Mouse (Mus musculus) skeletal muscle tissue, adult 2 months (tissue): ENCODE data around the gene Klf17.
A peak's percentile ranks its signal among the peaks of the same experiment; 100 is the strongest.
"Not testable (repeated sequence)": the region's sequence is repeated elsewhere in the genome, so short reads cannot be mapped to it uniquely, and the experiment has no call there.

ENCODE experiments used
- DNase-seq: peaks from one replicate; pipeline ENCODE4 v3.0.0-alpha.2; 2012; ENCODE audit warnings: low read depth, low spot score

The Klf17 gene

DNA sequence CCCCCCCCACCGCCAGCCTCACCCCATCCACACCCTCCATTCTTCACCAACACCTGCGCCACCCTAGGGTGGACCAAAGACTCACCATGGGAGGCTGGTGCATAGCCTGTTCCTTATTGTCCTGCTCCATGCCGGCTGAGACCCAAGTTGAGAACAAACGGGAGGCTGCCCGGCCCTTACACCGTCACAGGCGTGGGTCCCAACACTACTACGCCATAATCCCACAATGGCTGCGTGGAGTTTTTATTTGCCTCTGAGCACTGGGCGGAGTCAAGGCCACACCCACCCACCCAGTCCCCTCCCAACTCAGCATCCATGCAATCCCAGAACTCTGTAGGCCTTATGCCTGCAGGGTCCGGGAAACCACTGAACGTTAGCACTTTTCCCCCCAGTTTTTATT is at the start of gene Klf17:
Gene Klf17, minus strand, starts transcription at position 233 of the 400 bp plus-strand sequence.
- no peak for DNase-seq

DNA sequence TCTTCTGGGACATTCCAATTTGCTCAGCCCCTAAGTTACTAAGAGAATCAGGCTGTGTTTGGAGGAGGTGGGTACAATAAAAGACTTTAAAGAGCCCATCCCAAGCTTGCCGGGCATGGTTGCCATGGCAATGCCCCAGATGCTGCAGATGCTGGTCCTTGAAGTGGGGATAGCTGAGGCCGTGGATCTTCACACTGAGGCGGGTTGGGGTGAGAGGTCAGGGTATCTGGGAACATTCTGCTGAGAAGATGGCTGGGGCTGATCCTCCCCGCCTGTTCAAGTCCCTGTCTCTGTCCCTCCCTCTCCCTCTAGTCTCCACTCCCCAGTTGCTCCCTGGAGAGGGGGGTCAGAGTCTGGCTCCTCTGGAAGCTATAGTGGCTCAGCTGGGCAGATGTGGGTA is 48.9 kb upstream of the Klf17 start:
- DNase-seq, result no peak

DNA sequence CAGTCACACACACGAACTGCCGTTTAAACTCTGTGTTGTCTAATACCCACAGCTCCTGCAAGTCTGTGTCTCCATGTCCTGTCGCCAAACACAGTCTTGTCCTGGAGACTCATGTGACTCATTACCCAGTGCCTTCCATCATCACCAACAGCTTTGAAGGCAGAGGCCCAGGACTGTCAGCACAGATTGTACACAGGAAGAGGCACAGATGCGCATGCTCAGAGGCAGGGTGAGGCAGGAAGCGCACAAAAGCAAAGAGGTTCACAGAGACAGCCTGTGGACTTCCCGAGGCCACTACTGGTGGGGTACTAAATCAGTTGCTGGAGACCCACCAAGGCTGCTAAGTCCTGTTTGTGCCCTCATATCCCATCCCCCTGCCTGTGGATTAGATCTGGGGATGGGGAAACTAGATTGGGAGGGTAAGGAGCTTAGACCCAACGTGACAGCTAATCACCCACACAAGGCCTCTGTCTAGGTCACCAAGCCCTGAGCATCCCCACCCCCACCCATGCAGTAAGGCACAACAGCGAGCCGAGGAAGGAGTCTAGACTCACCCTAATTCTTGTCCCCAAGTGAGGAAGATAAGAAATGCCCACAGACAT is 48.2 kb upstream of the Klf17 start:
- DNase-seq, result no peak

DNA sequence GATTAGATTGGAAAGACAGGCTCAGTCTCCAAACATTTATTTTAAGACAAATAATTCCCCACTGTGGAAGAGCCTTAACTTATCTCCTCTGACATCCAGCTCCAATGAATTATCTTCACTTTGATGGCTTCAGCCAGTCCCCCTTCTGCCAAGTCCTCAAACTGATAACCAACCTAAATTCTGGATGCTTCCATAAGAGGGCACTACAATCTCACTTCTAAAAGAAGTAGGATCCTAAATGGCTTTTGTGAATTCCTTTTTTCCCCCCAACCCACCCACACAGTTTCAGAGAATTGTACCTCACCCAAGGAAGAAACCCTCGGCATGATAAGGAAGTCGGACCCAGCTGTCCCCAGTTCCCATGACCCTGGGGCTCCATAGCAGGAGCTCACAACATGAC is 45.5 kb upstream of the Klf17 start:
- no peak for DNase-seq

DNA sequence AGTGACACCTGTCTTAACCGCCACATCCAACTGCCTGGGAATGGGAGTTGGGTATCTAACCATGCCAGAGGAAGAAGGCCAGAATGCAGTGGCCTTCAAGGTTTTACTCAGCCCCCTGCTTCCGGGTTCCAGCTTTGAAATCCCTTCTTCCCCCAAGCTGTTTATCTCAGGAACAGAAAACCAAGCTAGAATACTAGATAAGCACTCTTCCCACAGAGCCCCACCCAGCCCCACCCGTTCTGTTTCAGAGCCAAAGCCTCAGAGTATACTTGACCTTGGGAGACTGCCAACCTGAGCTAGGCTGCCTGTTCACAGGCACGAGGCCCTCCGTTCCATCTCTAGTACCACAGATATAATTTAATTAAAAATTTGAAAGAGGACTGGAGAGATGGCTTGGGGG is 41.5 kb upstream of the Klf17 start:
- DNase-seq, result no peak

DNA sequence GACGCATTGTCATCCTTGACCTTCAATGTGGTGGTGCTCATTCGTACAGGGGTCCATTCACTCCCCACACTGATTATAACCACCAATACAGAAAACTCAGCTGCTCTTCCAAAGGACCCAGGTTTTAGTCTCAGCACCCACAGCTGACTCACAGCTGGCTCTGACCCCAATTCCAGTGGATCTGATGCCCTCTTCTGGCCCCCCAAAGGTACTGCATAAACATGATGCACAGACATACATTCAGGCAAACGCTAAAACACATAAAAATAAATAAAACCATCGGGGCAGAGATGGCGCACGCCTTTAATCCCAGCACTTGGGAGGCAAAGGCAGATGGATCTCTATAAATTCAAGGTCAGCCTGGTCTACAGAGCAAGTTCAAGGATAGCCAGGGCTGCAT is 34.5 kb upstream of the Klf17 start:
- no peak for DNase-seq

DNA sequence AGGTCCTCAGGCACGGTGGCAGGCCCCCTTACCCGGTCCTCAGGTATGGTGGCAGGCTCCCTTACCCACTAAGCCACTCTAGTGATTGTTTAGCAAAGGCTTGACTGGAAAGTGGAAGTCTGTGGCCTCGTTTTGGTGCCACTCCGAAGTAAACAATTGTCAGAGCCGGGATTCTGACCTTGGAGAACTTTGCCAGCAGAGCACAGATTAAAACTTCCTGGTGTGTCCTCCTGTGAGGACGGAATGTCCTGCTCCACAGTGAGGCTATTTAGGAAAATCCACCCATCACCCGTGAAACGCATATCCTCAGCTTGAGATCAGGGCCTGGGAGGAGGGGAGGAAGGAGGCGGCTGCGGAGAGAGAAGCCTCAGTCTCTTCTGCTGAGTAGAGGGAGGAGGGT is 22.9 kb upstream of the Klf17 start:
- no peak for DNase-seq

DNA sequence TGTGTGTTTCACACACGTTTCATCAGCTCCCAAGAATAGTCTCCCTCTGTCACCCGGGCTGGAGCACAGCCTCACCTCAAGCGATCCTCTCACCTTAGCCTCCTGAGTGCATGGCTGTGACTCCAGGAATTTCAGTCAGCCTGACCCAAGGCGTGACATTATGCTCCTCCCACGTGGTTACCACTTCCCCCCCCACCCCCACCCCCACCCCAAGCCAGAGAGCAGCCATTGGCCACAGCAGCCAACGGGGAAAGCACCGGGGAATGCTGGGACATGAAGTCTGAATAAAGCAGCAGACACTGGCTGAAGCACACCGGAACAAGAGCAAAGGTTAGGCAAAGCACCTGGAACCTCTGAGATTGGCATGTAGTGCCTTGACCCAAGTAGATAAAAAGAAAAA is 21.5 kb upstream of the Klf17 start:
- DNase-seq, result peak; percentile 21

DNA sequence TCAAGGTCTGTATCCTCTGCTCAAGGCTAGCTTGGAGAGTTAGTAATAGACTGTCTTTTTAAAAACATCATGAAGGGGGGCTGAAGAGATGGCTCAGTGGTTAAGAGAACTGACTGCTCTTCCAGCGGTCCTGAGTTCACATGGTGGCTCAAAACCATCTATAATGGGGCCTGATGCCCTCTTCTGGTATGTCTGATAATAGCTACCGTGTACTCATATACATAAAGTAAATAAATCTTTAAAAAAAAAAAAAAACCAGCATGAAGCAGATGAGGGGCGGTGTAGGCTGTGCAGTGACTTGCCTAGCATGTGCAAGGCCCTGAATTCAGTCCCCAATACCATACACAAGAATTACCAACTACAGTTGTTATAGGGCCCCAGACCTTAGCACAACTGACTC is 17.5 kb upstream of the Klf17 start:
- no peak for DNase-seq

DNA sequence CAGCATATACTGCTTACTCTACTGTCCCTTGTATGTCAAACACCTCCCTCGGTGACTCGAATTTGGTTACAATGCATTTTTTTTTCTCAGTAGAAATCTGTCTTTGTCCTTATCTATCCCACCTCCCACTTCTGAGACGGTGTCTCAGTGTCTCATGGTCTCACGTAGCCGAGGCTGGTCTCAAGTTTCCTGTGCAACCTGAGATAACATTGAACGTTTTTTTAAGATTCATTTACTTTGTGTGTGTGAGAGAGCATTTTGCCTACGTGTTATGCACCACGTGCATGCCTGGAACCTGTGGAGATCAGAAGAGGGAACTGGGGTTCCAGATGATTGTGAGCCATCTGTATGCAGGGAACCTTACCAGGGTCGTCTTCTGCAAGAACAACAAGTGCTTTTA is 7.5 kb upstream of the Klf17 start:
- DNase-seq, result no peak

DNA sequence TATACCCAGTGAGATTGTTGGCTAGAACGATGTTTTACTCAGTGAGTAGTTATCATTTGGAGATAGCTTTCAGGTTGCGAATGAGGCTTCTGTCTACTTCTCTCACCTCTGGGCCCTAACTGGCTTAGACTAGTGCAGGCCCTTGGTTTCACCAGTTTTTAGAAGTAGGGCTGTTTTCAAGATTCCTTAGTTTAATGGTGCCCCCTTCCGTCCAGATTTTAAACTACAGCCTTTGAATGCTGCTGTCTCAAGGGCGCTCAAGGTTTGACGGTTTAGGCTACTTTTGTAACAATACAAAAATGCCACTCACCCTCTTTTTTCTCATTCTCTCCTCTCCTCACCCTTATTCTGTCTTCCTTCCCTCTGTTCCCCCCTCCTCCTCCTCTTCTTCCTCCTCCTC is 5.5 kb upstream of the Klf17 start:
- no peak for DNase-seq

DNA sequence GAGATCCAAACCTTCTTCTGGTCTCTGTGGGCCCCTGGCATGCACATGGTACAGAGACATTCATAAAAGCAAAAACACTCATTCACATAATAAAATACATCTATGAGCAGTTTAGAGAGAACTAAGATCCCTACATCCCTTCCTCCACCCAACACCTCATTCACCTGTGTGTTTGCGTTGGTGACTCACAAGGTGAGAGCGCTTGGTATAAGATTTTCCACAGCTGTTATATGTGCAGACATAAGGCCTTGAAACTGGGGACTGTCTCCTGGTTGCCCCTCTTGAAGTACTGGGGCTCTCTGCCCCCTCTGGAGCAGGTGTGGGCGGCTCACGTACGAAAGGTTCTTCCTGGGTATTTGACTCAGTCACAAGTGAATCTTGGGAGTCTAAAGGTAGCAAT is 5.3 kb downstream of the Klf17 start:
- DNase-seq, result no peak

DNA sequence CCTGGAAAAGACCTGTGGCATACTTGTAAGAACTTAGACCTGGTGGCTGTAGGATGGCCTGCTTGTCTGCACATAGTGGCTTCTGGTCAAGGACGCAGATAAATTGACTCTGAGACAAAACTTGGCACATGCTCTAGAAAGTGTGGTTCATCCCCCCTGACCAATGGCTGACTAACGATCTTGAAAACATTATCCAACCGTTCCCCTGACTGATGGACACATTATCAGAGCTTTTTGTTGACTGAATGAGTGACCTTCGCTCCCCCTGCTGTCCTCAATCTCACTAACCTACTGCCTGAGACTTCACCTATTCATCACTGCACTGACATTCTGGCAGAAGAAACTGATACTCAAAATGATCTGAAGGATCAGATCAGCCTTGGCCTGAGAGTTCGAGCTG is 13.0 kb downstream of the Klf17 start:
- DNase-seq, result not testable (repeated sequence)

DNA sequence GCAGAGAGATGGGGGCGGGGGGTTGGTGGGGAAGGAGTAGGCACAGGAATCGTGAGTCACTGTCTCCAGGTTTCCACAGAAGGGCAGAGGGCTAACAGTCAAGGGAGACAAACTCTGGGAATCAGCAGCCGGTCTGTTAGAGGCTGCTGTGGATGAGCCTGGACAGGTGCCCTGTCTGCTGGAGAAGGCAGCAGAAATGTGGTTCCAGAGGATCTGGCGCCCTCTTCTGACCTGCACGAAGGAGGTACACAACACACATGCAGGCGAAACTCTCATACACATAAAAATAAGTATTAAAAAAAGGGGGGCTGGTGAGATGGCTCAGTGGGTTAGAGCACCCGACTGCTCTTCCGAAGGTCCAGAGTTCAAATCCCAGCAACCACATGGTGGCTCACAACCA is 27.9 kb downstream of the Klf17 start:
- DNase-seq, result no peak

DNA sequence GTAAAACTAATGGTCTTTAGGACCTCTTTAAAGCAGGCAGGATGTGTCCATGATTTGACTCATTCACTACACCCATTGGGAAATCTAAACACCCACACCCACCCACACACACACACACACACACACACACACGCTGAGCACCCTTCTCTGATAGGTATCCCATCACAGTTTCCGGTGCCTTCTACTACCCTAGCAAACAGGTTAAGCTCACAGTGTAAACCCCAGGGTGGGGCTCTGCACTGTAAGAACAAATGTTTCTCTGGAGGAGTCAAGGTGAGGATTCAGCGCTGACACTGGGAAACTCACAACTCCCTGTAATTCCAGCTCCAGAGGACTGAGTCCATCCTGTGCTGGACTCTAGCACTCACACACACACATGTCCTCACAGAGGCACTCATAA is 33.5 kb downstream of the Klf17 start:
- no peak for DNase-seq

DNA sequence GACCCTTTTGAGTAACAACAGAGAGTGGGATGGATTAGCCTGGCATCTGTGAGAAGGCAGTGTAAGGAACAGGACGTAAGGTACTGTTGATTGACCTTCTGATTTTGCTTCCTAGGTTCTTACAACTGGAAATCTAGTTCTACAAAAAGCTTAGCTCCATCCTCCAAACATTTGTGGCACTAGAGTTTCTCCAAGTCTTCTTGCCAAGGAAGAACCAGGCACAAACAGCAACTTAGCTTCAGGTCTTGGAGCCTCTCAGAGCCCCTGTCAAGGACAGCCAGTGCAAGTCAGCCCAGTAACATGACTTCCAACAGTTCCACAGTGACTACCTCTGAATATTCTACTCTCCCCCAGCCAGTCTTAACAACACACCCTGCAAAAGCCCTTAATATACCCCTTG is 41.3 kb downstream of the Klf17 start, which contains the start of gene Gm12845:
Gene Gm12845, plus strand, starts transcription at position 301 of the 400 bp plus-strand sequence.
- no peak for DNase-seq

DNA sequence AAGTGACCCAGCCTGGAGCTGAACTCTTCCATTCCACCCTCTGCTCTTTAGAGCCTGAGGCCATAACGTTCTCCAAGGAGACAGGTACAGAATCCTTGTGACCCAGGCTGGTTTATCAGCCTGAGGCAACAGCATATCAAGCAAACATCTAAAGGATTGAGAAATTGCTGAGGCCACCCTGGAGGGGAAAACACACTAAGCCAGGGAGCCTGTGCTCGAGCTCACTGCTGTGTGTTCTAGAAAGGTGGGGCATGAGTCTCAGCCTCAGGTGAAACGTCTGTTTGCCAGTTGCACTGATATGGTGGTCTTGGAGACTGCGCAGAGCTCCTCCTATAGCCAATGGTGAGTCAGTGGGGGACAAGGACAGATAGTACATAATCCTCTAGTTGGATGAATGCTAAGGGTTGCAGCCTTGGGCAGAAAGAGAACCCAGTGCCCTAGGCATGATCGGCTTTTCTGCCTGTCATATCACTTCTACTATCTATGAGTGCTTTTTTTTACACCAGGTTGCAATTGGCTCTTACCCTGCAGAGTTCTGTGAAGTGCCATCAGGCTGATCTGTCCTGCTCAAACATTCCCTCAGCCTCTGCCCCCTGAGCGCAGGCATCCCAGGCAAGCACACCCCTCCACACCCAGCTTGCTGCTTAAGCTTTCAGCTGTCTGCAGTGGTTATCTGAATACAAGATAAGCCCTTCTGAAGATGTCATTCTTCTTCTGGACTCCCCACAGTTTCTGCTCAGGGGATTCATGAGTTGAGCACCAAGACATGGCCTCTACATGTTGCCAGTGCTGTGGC is 51.9 kb downstream of the Klf17 start:
- no peak for DNase-seq

DNA sequence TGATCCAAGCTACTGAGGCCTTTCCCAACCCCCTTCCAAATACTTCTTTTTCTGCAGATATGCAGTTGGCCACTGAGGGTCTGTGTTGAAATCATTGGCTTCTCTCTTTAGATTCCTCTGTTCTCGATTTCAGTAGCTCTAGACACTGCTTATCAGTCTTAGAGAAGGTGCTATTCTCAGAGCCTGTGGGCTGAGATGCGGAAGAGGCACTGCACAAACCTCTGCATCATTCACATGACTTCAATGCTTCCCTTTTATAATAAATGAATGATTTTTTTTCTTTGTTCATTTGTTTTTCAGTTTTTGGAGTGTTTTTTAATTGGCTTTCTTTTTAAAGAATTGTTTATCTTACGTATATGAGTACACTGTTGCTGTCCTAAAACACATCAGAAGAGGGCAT is 53.1 kb downstream of the Klf17 start:
- no peak for DNase-seq

DNA sequence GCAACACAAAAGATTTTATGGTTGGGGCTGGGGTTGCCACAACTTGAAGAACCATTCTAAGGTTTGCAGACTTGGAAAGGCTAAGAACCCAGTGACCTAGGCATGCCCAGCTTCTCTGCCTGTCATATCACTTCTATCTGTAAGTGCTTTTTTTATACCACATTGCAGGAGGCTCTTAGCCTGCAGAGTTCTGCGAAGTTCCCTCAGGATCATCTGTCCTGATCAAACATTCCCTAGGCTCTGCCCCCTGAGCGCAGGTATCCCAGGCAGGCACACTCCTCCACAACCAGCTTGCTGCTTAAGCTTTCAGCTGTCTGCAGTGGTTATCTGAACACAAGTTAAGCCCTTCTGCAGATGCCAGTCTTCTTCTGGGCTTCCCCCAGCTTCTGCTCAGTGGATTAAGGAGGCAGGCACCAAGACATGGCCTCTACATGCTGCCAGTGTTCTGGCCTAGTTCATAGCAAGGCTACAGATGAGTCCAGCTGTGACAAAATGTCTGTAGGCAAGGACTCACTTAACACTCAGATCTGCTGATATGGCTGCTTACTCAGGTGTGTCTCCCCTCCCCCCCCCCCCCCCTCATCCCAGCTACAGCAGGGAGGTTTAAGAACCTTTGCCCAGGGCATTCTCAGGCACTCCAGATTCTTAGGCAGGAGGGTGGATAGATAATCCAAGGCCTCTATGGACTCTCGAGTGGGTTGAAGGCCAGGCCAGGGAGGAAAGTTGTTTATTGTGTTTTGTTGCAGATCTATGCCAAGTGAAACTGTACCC is 56.5 kb downstream of the Klf17 start:
- DNase-seq, result no peak
